Mouse (Mus musculus) testis, adult 2 months (tissue): Measurements from ENCODE around the gene Nkrf.

Experiments used
- CTCF ChIP-seq: fragments of 200-500 bp; IDR thresholded peaks from 2 replicates; pipeline ENCODE4 v1.5.1; 2012; ENCODE audit warnings: low read depth, mild to moderate bottlenecking, inconsistent platforms, low read length, moderate library complexity; ENCODE audit not compliant: control insufficient read depth, insufficient read depth, insufficient replicate concordance
- POLR2A ChIP-seq: fragments of 200-500 bp; IDR thresholded peaks from 2 replicates; pipeline ENCODE4 v1.6.1; 2012; ENCODE audit warnings: low read depth, mild to moderate bottlenecking, inconsistent platforms, low read length, moderate library complexity; ENCODE audit not compliant: control insufficient read depth

DNA sequence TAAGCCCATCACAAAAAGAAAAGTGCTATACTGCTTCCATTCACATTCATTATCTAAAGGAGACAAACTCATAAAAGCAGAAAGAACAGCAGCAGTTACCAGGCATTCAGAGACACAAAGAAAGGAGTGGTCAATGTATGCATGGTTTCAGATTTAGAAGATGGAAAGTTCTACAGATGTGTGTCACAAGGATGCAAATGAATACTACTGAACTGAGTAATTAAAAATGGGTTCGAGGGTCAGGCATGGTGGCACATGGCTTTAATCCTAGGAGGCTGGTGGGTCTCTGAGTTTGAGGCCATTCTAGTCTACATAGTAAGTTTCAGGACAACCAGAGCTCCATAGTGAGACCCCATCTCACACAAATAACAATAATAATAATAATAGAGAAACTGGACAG, 55.5 kb downstream of the Nkrf start:
- TF ChIP-seq POLR2A (no peak), CTCF (no peak)
